Mouse (Mus musculus) midbrain, embryonic 12.5 days (tissue): Measurements from ENCODE around the gene Adamtsl5. TPM values are rescaled to one million over a fixed set of nuclear protein-coding genes. Genes with fewer than 3 reads are reported as not detected.

ENCODE experiments used
- ATAC-seq: fragments of 200-750 bp; cut with Nextera tagmentation; 2 replicates; pipeline ENCODE4 v1.8.0; 2017; ENCODE audit warnings: low read depth, moderate TSS enrichment, moderate library complexity; ENCODE audit not compliant: low FRiP score
- H3K27ac ChIP-seq: fragments of 300-500 bp; sonication (generic); replicated peaks from 2 replicates; pipeline ENCODE4 v1.5.1; 2016; ENCODE audit warnings: mild to moderate bottlenecking
- H3K27me3 ChIP-seq: fragments of 300-500 bp; sonication (generic); 2 replicates; pipeline ENCODE4 v1.6.1; 2016; ENCODE audit warnings: mild to moderate bottlenecking
- H3K36me3 ChIP-seq: fragments of 300-500 bp; sonication (generic); 2 replicates; pipeline ENCODE4 v1.6.1; 2016
- H3K4me1 ChIP-seq: fragments of 300-500 bp; sonication (generic); 2 replicates; pipeline ENCODE4 v1.6.1; 2016
- H3K4me2 ChIP-seq: fragments of 300-500 bp; sonication (generic); replicated peaks from 2 replicates; pipeline ENCODE4 v1.6.1; 2016; ENCODE audit warnings: mild to moderate bottlenecking, moderate library complexity
- H3K4me3 ChIP-seq: fragments of 300-500 bp; sonication (generic); 2 replicates; pipeline ENCODE4 v1.5.1; 2016; ENCODE audit warnings: mild to moderate bottlenecking
- H3K9ac ChIP-seq: fragments of 300-500 bp; sonication (generic); replicated peaks from 2 replicates; pipeline ENCODE4 v1.6.1; 2016; ENCODE audit warnings: mild to moderate bottlenecking, moderate library complexity
- H3K9me3 ChIP-seq: fragments of 300-500 bp; sonication (generic); 2 replicates; pipeline ENCODE4 v1.6.1; 2016; ENCODE audit warnings: mild to moderate bottlenecking
- WGBS: fragments of 180-500 bp; shearing (Covaris S2); methylation state at CpG from one replicate; pipeline ENCODE4 v1.1.7; 2016; 5-methylcytosine and 5-hydroxymethylcytosine counted together
- polyA plus RNA-seq: library from polyadenylated mRNA; unstranded; fragments of >200 nt; fragmentation: Nextera tagmentation; extraction: Ambion mirVana; gene quantifications from 2 replicates; pipeline ENCODE4 v1.2.1, GENCODE M21; 2016

Adamtsl5 gene
- polyA plus RNA-seq: 0.38 and 0.79 TPM in 2 replicates

DNA sequence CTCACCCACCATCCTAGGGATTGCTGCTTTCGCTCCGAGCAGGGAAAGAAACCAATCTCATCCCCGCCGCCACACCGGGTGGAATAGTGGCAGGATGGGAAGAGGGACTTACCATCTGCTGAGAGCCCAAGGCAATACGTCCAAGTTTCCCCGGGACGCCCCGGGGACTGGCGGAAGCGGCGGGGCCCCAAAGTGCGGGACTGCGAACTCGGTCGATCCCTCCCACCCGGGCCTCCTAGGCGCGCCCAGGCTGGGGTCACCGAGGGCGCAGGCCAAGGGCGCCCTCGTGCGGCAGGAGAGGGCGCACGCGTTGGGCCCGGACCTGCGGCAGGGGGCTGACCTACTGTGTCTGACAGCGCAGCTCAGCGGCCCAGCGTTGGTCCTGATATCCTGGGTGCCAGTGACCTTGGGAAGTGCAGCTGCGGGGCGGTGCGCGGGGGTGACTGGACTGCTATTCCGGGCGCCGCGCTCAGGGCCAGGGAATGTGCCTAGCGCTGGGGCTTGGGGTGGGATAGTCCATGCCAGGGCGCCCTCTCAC lies at the start of gene Adamtsl5:
Adamtsl5 (minus strand) TSS at position 169 of the 538 bp plus-strand sequence.
- Histone ChIP-seq H3K4me3 (peak within 1 kb of the TSS; percentile 20; the same call in 1 of the 2 replicates), H3K4me1 (peaks cover 24% of the 10 kb centered on the region), H3K27ac (no peak within 1 kb of the TSS), H3K9ac (no peak within 1 kb of the TSS), H3K4me2 (peak within 1 kb of the TSS; percentile 42), H3K36me3 (no peaks in the 10 kb centered on the region), H3K9me3 (no peaks in the 10 kb centered on the region), H3K27me3 (peaks cover 98% of the 10 kb centered on the region)
- 2% methylated on average over 36 of the region's 42 CpGs for WGBS
- no peak for ATAC-seq

DNA sequence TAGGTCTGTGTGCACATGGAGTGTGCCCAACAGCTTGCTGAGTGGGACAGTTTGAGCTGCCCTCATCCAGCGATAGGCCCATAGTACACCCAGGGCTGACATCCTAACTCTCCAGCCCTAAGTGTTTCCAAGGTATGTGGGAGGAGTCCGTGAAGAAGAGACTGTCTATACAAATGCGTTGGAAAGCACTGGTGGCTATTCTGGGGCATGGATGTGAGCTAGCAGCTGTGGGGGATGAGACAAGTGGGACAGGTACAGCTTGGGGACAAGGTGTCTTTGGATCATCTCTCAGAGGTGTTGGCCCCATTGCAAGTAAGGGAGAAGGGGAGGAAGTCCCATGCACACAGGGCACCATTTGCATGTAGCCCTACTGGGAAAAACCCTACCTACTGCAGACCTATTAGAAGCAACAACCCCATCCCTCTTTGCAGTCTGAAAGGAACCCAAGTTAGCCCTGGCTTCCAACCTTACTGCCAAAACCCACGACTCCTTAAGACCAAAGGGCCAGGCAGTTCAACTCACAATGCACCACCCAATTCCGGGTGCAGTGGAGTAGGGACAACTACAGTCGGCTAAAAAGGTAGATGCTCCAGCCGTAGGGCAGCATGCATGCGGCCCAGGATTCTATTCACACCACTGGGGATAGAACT lies 49.4 kb upstream of the Adamtsl5 start:
- WGBS: 55% methylated on average over 8 of the region's 8 CpGs
- peak overlapping the region; percentile 99 for H3K27ac ChIP-seq
- peak overlapping the region; percentile 72 for H3K4me3 ChIP-seq
- no peak for ATAC-seq
- no peaks in the 10 kb centered on the region for H3K9me3 ChIP-seq
- H3K9ac ChIP-seq: peak overlapping the region; percentile 89
- H3K27me3 ChIP-seq: no peaks in the 10 kb centered on the region
- peak overlapping the region; percentile 81 for H3K4me2 ChIP-seq
- H3K36me3 ChIP-seq: peaks cover 50% of the 10 kb centered on the region
- peaks cover 37% of the 10 kb centered on the region for H3K4me1 ChIP-seq

GRCm38 (mm10) chr10:80396822-80397523 lies 48.8 kb upstream of the Adamtsl5 start:
- Histone ChIP-seq H3K4me1 (peaks cover 37% of the 10 kb centered on the region), H3K36me3 (peaks cover 51% of the 10 kb centered on the region), H3K4me2 (peak overlapping the region; percentile 81), H3K9me3 (no peaks in the 10 kb centered on the region), H3K27me3 (no peaks in the 10 kb centered on the region), H3K9ac (peak overlapping the region; percentile 89), H3K27ac (peak overlapping the region; percentile 99), H3K4me3 (peak overlapping the region; percentile 72)
- 93% methylated on average over 11 of the region's 11 CpGs for WGBS
- ATAC-seq: no peak

DNA sequence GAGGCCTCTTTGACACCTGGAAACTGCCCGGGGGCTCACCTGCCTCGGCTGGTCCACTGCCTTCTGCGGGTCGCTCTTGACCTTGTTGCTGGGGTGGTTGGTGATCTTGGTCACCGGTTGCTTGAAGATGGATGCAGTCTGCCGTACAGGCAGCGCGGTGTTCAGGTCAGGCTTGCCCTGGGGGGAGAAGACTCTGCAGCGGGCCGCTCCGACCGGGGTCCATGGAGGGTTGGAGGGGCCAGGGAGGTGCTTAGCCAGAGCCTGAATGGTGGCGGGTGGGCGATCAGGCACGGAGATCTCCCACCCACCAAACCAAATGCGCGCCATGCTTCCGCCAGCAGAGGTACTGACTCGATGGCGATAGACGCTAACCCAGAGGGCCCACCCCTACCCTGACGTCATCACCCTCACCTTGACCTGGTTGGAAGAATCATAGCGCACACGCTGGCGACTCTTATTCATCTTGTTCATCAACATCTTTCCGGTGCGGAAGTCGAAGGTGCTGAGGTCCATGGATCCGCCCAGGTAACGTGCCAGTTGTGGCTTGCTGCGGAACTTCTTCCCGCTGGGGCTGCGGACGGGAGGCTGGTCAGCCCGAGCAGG lies 46.9 kb upstream of the Adamtsl5 start:
- 96% methylated on average over 35 of the region's 35 CpGs for WGBS
- 0 out of 2 replicates have a peak overlapping the region, but pooled peaks have one; percentile 8 for H3K9ac ChIP-seq
- no peak for ATAC-seq

DNA sequence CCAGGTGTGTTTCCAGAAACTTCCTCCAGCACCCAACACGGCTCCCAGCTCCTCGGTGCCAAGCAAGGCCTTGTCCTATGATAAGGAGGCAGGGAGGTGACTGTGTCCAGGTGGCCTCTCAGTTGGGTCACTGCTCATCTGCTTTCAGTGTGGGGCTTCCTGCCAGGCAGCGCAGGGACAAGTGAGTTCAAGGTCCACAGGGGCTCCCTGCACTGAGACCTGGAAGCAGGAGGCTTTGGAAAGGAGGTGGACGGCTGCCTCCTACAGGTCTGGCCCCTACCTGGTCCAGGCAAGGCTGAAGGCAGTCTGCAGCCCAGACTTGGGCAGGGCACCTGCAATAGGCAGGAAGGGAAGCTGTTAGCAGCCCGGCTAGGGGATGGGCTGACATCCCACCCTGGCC lies 44.5 kb upstream of the Adamtsl5 start:
- no peak overlapping the region for H3K4me3 ChIP-seq
- H3K9ac ChIP-seq: no peak overlapping the region
- peaks cover 66% of the 10 kb centered on the region for H3K36me3 ChIP-seq
- ATAC-seq: no peak
- no peaks in the 10 kb centered on the region for H3K27me3 ChIP-seq
- no peak overlapping the region for H3K27ac ChIP-seq
- H3K4me1 ChIP-seq: peaks cover 28% of the 10 kb centered on the region
- H3K4me2 ChIP-seq: no peak overlapping the region
- 92% methylated on average over 5 of the region's 5 CpGs for WGBS
- H3K9me3 ChIP-seq: no peaks in the 10 kb centered on the region

More for the DNA sequence above, 46.9 kb upstream of the Adamtsl5 start:
- Histone ChIP-seq H3K4me1 (peaks cover 25% of the 10 kb centered on the region), H3K27me3 (no peaks in the 10 kb centered on the region), H3K4me2 (no peak overlapping the region), H3K27ac (no peak overlapping the region), H3K4me3 (no peak overlapping the region), H3K9me3 (no peaks in the 10 kb centered on the region), H3K36me3 (peaks cover 63% of the 10 kb centered on the region)

GRCm38 (mm10) chr10:80390697-80391096 lies 42.5 kb upstream of the Adamtsl5 start:
- Histone ChIP-seq H3K27me3 (no peaks in the 10 kb centered on the region), H3K9ac (no peak overlapping the region), H3K27ac (no peak overlapping the region), H3K9me3 (no peaks in the 10 kb centered on the region), H3K36me3 (peaks cover 58% of the 10 kb centered on the region), H3K4me1 (peaks cover 13% of the 10 kb centered on the region), H3K4me2 (no peak overlapping the region), H3K4me3 (no peak overlapping the region)
- 86% methylated on average over 9 of the region's 9 CpGs for WGBS
- ATAC-seq: no peak

DNA sequence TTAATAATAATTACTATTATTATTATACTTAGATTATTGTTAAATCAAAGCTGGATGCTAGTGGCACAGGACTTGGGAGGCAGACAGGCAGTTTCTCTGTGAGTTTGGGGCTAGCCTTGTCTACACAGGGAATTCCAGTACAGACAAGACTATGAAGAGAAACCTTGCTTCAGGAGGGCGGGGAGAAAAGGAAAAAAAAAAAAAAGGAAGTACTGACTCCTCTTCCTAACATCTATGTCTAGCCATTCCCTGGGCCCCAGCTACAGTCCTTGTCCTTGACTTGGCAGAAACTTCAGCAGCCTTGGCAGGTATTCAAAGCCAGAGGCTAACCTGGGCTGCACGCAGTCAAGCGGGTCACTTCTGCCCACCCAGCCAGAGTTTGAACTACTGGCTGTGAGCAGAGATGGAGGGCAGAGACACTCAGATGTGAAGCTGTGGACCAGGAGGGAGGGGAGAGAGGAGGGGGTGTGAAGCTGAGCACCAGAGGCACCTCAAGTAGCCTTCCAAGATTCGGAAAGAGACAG lies 41.0 kb upstream of the Adamtsl5 start:
- peaks cover 26% of the 10 kb centered on the region for H3K4me1 ChIP-seq
- H3K36me3 ChIP-seq: peaks cover 53% of the 10 kb centered on the region
- H3K4me2 ChIP-seq: no peak overlapping the region
- no peak overlapping the region for H3K9ac ChIP-seq
- no peak for ATAC-seq
- no peak overlapping the region for H3K27ac ChIP-seq
- H3K4me3 ChIP-seq: no peak overlapping the region
- 71% methylated on average over 4 of the region's 4 CpGs for WGBS
- H3K27me3 ChIP-seq: no peaks in the 10 kb centered on the region
- no peaks in the 10 kb centered on the region for H3K9me3 ChIP-seq

DNA sequence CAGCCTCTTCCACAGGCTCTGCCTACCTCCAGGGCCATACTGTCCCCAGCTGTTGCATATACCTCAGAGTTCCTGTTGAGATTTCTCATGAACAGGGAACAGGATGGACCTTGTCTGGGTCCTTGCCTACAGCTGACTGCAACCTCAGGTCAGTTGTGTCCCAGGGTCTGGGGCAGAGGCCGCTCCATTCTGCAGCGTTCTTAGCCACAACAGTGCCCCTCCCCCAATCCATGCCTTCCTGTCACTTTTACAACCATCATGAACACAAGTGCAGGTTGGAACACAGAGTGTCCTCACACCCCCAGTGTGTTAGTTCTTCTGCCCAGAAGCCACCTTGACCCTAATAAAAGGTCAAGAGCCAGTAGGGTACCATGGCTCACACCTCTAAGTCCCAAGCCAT lies 40.5 kb upstream of the Adamtsl5 start:
- no peak overlapping the region for H3K9ac ChIP-seq
- no peak for ATAC-seq
- H3K4me1 ChIP-seq: peaks cover 30% of the 10 kb centered on the region
- peaks cover 53% of the 10 kb centered on the region for H3K36me3 ChIP-seq
- no peaks in the 10 kb centered on the region for H3K27me3 ChIP-seq
- no peak overlapping the region for H3K27ac ChIP-seq
- H3K4me2 ChIP-seq: no peak overlapping the region
- 32% methylated on average over 2 of the region's 2 CpGs for WGBS
- H3K4me3 ChIP-seq: 0 out of 2 replicates have a peak overlapping the region, but pooled peaks have one; percentile 99
- no peaks in the 10 kb centered on the region for H3K9me3 ChIP-seq

DNA sequence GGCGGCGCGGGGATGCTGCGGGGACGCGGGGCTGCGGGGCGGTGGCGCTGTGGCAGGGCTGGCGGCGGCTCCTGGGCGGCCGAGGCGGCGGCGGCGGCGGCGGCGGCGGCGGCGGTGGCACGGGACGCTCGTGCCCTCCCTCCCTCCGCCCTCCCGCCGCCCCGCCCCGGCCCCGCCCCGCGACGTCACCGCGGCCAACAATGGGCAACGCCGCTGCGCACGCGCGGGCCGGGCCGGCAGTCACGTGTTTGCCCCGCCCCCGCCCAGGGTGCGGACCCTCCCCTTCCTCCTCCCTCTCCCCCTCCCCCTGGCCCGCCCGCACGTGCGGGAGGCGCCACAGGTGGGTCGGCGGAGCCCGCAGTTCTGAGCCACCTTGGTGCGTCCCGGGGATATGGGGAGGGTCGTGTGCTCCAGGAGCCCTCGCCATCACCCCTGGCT lies 39.3 kb upstream of the Adamtsl5 start, which contains the start of gene Mex3d:
Mex3d (minus strand) TSS at position 138 of the 438 bp plus-strand sequence.
- Histone ChIP-seq H3K4me1 (peaks cover 41% of the 10 kb centered on the region), H3K27ac (peak within 1 kb of the TSS; percentile 98), H3K27me3 (no peaks in the 10 kb centered on the region), H3K4me2 (peak within 1 kb of the TSS; percentile 91), H3K36me3 (peaks cover 53% of the 10 kb centered on the region), H3K9me3 (no peaks in the 10 kb centered on the region), H3K9ac (peak within 1 kb of the TSS; percentile 100), H3K4me3 (peak within 1 kb of the TSS; percentile 99)
- peak; percentile 13 for ATAC-seq
- WGBS: 2% methylated on average over 10 of the region's 61 CpGs

DNA sequence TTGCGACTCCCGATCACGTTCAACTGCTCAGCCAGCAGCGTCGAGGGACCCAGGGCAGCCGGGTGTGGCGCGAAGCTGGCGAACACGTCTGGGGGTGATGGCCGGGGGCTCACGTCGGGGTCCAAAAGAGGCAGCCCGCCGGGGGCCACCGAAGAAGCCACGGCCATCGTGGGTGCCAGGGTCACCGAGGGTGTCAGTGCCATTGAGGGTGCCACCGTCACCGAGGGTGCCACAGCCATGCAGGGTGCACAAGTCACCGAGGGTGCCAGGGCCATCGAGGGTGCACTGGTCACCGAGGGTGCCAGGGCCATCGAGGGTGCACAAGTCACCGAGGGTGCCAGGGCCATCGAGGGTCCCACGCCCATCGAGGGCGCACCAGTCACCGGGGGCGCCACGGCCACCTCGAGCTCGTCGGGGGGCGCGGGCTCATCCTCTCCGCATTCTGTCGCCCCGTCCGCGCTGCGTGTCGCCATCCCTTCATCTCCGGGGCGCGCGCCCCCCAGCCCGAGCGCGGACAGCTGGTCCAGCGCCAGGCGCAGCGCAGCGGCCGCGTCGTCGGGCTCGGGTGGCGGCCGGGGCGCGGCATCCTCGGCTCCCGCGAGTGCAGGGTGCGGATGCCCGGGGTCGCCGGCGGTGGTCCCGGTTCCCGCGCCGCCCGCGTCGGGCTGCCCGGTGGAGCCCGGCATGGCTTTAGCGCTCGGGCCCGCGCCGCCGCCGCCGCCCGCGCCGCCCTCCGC lies 38.7 kb upstream of the Adamtsl5 start:
- under 1% methylated on average over 61 of the region's 94 CpGs for WGBS
- Histone ChIP-seq H3K27ac (peak overlapping the region; percentile 98), H3K4me2 (peak overlapping the region; percentile 91), H3K36me3 (peaks cover 53% of the 10 kb centered on the region), H3K4me3 (peak overlapping the region; percentile 99), H3K9ac (peak overlapping the region; percentile 100), H3K27me3 (no peaks in the 10 kb centered on the region), H3K4me1 (peaks cover 41% of the 10 kb centered on the region), H3K9me3 (no peaks in the 10 kb centered on the region)
- ATAC-seq: no peak
